13 mouse cellular contexts compared by ENCODE assay signal in the genomic region with DNA sequence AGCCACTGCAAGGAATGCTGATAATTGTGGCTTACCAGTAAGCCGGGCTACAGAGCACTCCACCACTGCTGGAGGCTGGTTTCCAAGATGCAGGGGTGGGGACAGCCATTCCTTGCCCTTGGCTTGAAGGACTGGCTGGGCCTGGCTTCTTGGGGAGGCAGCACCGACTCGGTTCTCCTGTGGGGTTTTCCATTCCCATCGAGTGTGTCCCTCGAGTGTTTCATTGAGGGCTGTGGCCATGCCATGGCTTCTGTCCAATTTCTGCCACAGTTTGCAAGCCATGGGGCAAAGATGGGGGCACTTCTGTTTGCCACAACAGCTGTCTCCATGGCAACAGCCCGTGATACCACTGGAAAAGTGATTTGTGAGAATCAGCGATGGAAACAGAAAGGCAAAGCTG.
A peak's percentile ranks its signal among the peaks of the same experiment; 100 is the strongest.
DNase-seq lines count a peak whose midpoint lies in the region; ATAC-seq and TF ChIP-seq lines count a peak whose summit lies in the region.
"Had no signal": no experiment of that assay in that cellular context is flagged by ENCODE, and none has a peak within 500 bp of the region (broad histone marks: within the 10 kb centered on the region; RNA-seq: fewer than 3 reads in every experiment).

No protein-coding gene starts in this region.

- TF ChIP-seq CTCF in lung, postnatal 0 days (IDR thresholded peaks at IDR 0.05), result no peak

- H3K4me1 ChIP-seq in lung, embryonic 16.5 days (replicated peaks; ENCODE audit: control insufficient read depth, insufficient read depth, low read length), result peaks cover 6% of the 10 kb centered on the region
- H3K4me1 ChIP-seq in lung, postnatal 0 days (ENCODE audit: insufficient read depth, low read depth, low read length), result no peaks in the 10 kb centered on the region
- peaks cover 26% of the 10 kb centered on the region for H3K4me1 ChIP-seq in kidney, embryonic 14.5 days (ENCODE audit: control insufficient read depth, insufficient read depth, low read length)
- H3K4me1 ChIP-seq: midbrain, embryonic 12.5 days had no signal

- H3K27ac ChIP-seq in lung, embryonic 16.5 days (ENCODE audit: low read length), result no peak overlapping the region
- H3K27ac ChIP-seq in lung, postnatal 0 days (ENCODE audit: low read length), result no peak overlapping the region
- no peak overlapping the region for H3K27ac ChIP-seq in kidney, embryonic 14.5 days (ENCODE audit: low read depth, low read length)
- H3K27ac ChIP-seq: hindbrain, embryonic 13.5 days; left cerebral cortex, adult 2 months; liver, embryonic 14.5 days; midbrain, embryonic 12.5 days had no signal

- intact Hi-C loops in heart, postnatal 14 days (cut with DNase I), result no loop called here

- H3K4me3 ChIP-seq in lung, embryonic 16.5 days (ENCODE audit: low read length), result no peak overlapping the region
- no peak overlapping the region for H3K4me3 ChIP-seq in lung, postnatal 0 days (ENCODE audit: low read depth, low read length)
- no peak overlapping the region for H3K4me3 ChIP-seq in kidney, embryonic 14.5 days (ENCODE audit: low read length)
- H3K4me3 ChIP-seq: hindbrain, embryonic 13.5 days; left cerebral cortex, adult 2 months; midbrain, embryonic 12.5 days had no signal

- no peaks in the 10 kb centered on the region for H3K9me3 ChIP-seq in lung, embryonic 16.5 days (ENCODE audit: control insufficient read depth, low read length)
- no peaks in the 10 kb centered on the region for H3K9me3 ChIP-seq in lung, postnatal 0 days (ENCODE audit: low read length)
- H3K9me3 ChIP-seq in kidney, embryonic 14.5 days (ENCODE audit: control insufficient read depth, low read length), result no peaks in the 10 kb centered on the region
- H3K9me3 ChIP-seq: hindbrain, embryonic 13.5 days; midbrain, embryonic 12.5 days had no signal

- no peak for TF ChIP-seq EP300 in lung, postnatal 0 days (IDR thresholded peaks at IDR 0.05)

- H3K27me3 ChIP-seq in lung, embryonic 16.5 days (ENCODE audit: control insufficient read depth, insufficient read depth, low read depth, low read length), result no peaks in the 10 kb centered on the region
- no peaks in the 10 kb centered on the region for H3K27me3 ChIP-seq in lung, postnatal 0 days (replicated peaks; ENCODE audit: insufficient read depth, low read length)
- no peaks in the 10 kb centered on the region for H3K27me3 ChIP-seq in kidney, embryonic 14.5 days (ENCODE audit: control insufficient read depth, insufficient read depth, low read length)
- H3K27me3 ChIP-seq: hindbrain, embryonic 13.5 days; midbrain, embryonic 12.5 days had no signal

- no peak for DNase-seq in lung, postnatal 0 days (ENCODE audit: low spot score)
- DNase-seq in forelimb bud, embryonic 11.5 days (ENCODE audit: low read depth, low spot score), result peak; percentile 46
- DNase-seq in heart, postnatal 14 days, result peak; percentile 35 to 39
- no peak for DNase-seq in retina, embryonic 14.5 days (ENCODE audit: low spot score)
- DNase-seq: cerebellum, adult 11 months; right cerebral cortex, postnatal 4 days had no signal

- H3K36me3 ChIP-seq in lung, embryonic 16.5 days (ENCODE audit: control insufficient read depth, insufficient read depth, low read length), result no peaks in the 10 kb centered on the region
- H3K36me3 ChIP-seq in lung, postnatal 0 days (ENCODE audit: insufficient read depth, low read length), result no peaks in the 10 kb centered on the region
- no peaks in the 10 kb centered on the region for H3K36me3 ChIP-seq in kidney, embryonic 14.5 days (ENCODE audit: control insufficient read depth, insufficient read depth, low read length)
- H3K36me3 ChIP-seq: hindbrain, embryonic 13.5 days; midbrain, embryonic 12.5 days had no signal

- H3K9ac ChIP-seq in lung, embryonic 16.5 days (ENCODE audit: low read length), result no peak overlapping the region
- no peak overlapping the region for H3K9ac ChIP-seq in lung, postnatal 0 days (replicated peaks; ENCODE audit: low read depth)
- no peak overlapping the region for H3K9ac ChIP-seq in kidney, embryonic 14.5 days (ENCODE audit: low read depth, low read length)
- H3K9ac ChIP-seq: hindbrain, embryonic 13.5 days; liver, embryonic 14.5 days; midbrain, embryonic 12.5 days had no signal

- WGBS in lung, embryonic 16.5 days, result 47% methylated on average over 7 of the region's 7 CpGs
- 54% methylated on average over 7 of the region's 7 CpGs for WGBS in lung, postnatal 0 days
- 80% methylated on average over 7 of the region's 7 CpGs for WGBS in kidney, embryonic 14.5 days

- H3K4me2 ChIP-seq in lung, embryonic 16.5 days (ENCODE audit: low read depth, low read length), result no peak overlapping the region
- no peak overlapping the region for H3K4me2 ChIP-seq in lung, postnatal 0 days (replicated peaks; ENCODE audit: low read depth, low read length)
- H3K4me2 ChIP-seq in kidney, embryonic 14.5 days (replicated peaks; ENCODE audit: low read depth, low read length), result no peak overlapping the region
- H3K4me2 ChIP-seq: hindbrain, embryonic 13.5 days; midbrain, embryonic 12.5 days had no signal

- ATAC-seq in lung, embryonic 16.5 days (ENCODE audit: low read depth), result peak; percentile 19; the same call in 1 of the 2 replicates
- no peak for ATAC-seq in lung, postnatal 0 days
- ATAC-seq in kidney, embryonic 14.5 days (ENCODE audit: low FRiP score, low TSS enrichment), result no peak
- ATAC-seq in activated CD4-positive, CD25-positive, alpha-beta regulatory T cell, adult 4 months, result no peak

Comparison
In these comparisons a context has a peak if more than half of its experiments do, and no peak if none do; other contexts are left out.
1. DNase-seq: peak in forelimb bud, embryonic 11.5 days (single experiment) and heart, postnatal 14 days (2 of 2); none in lung, postnatal 0 days (single experiment) and retina, embryonic 14.5 days (single experiment).